Mouse (Mus musculus): ENCODE measurements around the gene Miox. TPM values are rescaled to one million over a fixed set of nuclear protein-coding genes. Genes with fewer than 3 reads are reported as not detected.

Miox gene
- total and polyA plus RNA-seq, 2 experiments from 2014 or later: not detected

- Histone ChIP-seq H3K4me3 (ENCODE audit: low read length) (peak overlapping the region; percentile 85), H3K4me2 (ENCODE audit: low read depth, low read length) (peak overlapping the region; percentile 87), H3K27me3 (ENCODE audit: insufficient read depth, low read length) (no peaks in the 10 kb centered on the region), H3K36me3 (ENCODE audit: insufficient read depth, low read length) (peaks cover 34% of the 10 kb centered on the region), H3K27ac (peak overlapping the region; percentile 89), H3K9me3 (ENCODE audit: low read length) (no peaks in the 10 kb centered on the region), H3K9ac (replicated peaks; ENCODE audit: low read length) (peak overlapping the region; percentile 73), H3K4me1 (ENCODE audit: insufficient read depth, low read length) (peaks cover 14% of the 10 kb centered on the region)
- WGBS: 1% methylated on average over 15 of the region's 15 CpGs
- TF ChIP-seq CTCF (IDR thresholded peaks at IDR 0.05; ENCODE audit: low read depth): no peak
- DNase-seq (ENCODE audit: low spot score) (peak; percentile 90), ATAC-seq (peak; percentile 69)
Observed at GRCm38 (mm10) chr15:89356372-89356771, 22.2 kb downstream of the Miox start.

GRCm38 (mm10) chr15:89358784-89359183 lies 24.6 kb downstream of the Miox start:
- Histone ChIP-seq H3K27ac (no peak overlapping the region), H3K4me3 (ENCODE audit: low read length) (no peak overlapping the region), H3K4me1 (ENCODE audit: insufficient read depth, low read length) (peaks cover 13% of the 10 kb centered on the region), H3K9ac (replicated peaks; ENCODE audit: low read length) (no peak overlapping the region), H3K4me2 (ENCODE audit: low read depth, low read length) (no peak overlapping the region), H3K27me3 (ENCODE audit: insufficient read depth, low read length) (no peaks in the 10 kb centered on the region), H3K9me3 (ENCODE audit: low read length) (no peaks in the 10 kb centered on the region), H3K36me3 (ENCODE audit: insufficient read depth, low read length) (peaks cover 26% of the 10 kb centered on the region)
- no peak for DNase-seq (ENCODE audit: low spot score)
- no peak for TF ChIP-seq CTCF (IDR thresholded peaks at IDR 0.05; ENCODE audit: low read depth)
- ATAC-seq: no peak
- 91% methylated on average over 3 of the region's 3 CpGs for WGBS

GRCm38 (mm10) chr15:89363051-89363450 lies 28.9 kb downstream of the Miox start:
- Histone ChIP-seq H3K4me1 (ENCODE audit: insufficient read depth, low read length) (no peaks in the 10 kb centered on the region), H3K9me3 (ENCODE audit: low read length) (no peaks in the 10 kb centered on the region), H3K27me3 (ENCODE audit: insufficient read depth, low read length) (no peaks in the 10 kb centered on the region), H3K27ac (no peak overlapping the region), H3K4me3 (ENCODE audit: low read length) (no peak overlapping the region), H3K4me2 (ENCODE audit: low read depth, low read length) (no peak overlapping the region), H3K9ac (replicated peaks; ENCODE audit: low read length) (no peak overlapping the region), H3K36me3 (ENCODE audit: insufficient read depth, low read length) (peaks cover 68% of the 10 kb centered on the region)
- no peak for TF ChIP-seq CTCF (IDR thresholded peaks at IDR 0.05; ENCODE audit: low read depth)
- DNase-seq (ENCODE audit: low spot score): no peak
- 94% methylated on average over 7 of the region's 7 CpGs for WGBS
- no peak for ATAC-seq

GRCm38 (mm10) chr15:89365141-89365551 lies 30.9 kb downstream of the Miox start:
- Histone ChIP-seq H3K4me3 (ENCODE audit: low read length) (no peak overlapping the region), H3K27ac (no peak overlapping the region), H3K9ac (replicated peaks; ENCODE audit: low read length) (no peak overlapping the region), H3K36me3 (ENCODE audit: insufficient read depth, low read length) (peaks cover 82% of the 10 kb centered on the region), H3K4me1 (ENCODE audit: insufficient read depth, low read length) (no peaks in the 10 kb centered on the region), H3K4me2 (ENCODE audit: low read depth, low read length) (no peak overlapping the region), H3K9me3 (ENCODE audit: low read length) (no peaks in the 10 kb centered on the region), H3K27me3 (ENCODE audit: insufficient read depth, low read length) (no peaks in the 10 kb centered on the region)
- WGBS: 94% methylated on average over 4 of the region's 4 CpGs
- TF ChIP-seq CTCF (IDR thresholded peaks at IDR 0.05; ENCODE audit: low read depth): no peak
- no peak for ATAC-seq
- no peak for DNase-seq (ENCODE audit: low spot score)

GRCm38 (mm10) chr15:89372068-89372467 lies 37.9 kb downstream of the Miox start:
- Histone ChIP-seq H3K9me3 (ENCODE audit: low read length) (no peaks in the 10 kb centered on the region), H3K4me3 (ENCODE audit: low read length) (no peak overlapping the region), H3K27ac (no peak overlapping the region), H3K36me3 (ENCODE audit: insufficient read depth, low read length) (peaks cover 46% of the 10 kb centered on the region), H3K27me3 (ENCODE audit: insufficient read depth, low read length) (peaks cover 8% of the 10 kb centered on the region; the same call in 1 of the 2 replicates), H3K9ac (replicated peaks; ENCODE audit: low read length) (no peak overlapping the region), H3K4me1 (ENCODE audit: insufficient read depth, low read length) (no peaks in the 10 kb centered on the region; the same call in 1 of the 2 replicates), H3K4me2 (ENCODE audit: low read depth, low read length) (no peak overlapping the region)
- no peak for TF ChIP-seq CTCF (IDR thresholded peaks at IDR 0.05; ENCODE audit: low read depth)
- 86% methylated on average over 13 of the region's 13 CpGs for WGBS
- DNase-seq (ENCODE audit: low spot score) (no peak), ATAC-seq (no peak)

- H3K4me3 ChIP-seq (ENCODE audit: low read length): peak overlapping the region; percentile 66; the same call in 1 of the 2 replicates
- WGBS: 79% methylated on average over 7 of the region's 7 CpGs
- H3K27me3 ChIP-seq (ENCODE audit: insufficient read depth, low read length): peaks cover 9% of the 10 kb centered on the region; the same call in 1 of the 2 replicates
- H3K36me3 ChIP-seq (ENCODE audit: insufficient read depth, low read length): peaks cover 41% of the 10 kb centered on the region
- H3K9me3 ChIP-seq (ENCODE audit: low read length): no peaks in the 10 kb centered on the region
- peak overlapping the region; percentile 69 for H3K4me2 ChIP-seq (ENCODE audit: low read depth, low read length)
- H3K4me1 ChIP-seq (ENCODE audit: insufficient read depth, low read length): no peaks in the 10 kb centered on the region; the same call in 1 of the 2 replicates
- ATAC-seq: no peak
- TF ChIP-seq CTCF (IDR thresholded peaks at IDR 0.05; ENCODE audit: low read depth): no peak
- H3K9ac ChIP-seq (replicated peaks; ENCODE audit: low read length): peak overlapping the region; percentile 68; the same call in 1 of the 2 replicates
- H3K27ac ChIP-seq: peak overlapping the region; percentile 88; the same call in 1 of the 2 replicates
- DNase-seq (ENCODE audit: low spot score): no peak
Observed at GRCm38 (mm10) chr15:89372536-89372935, 38.3 kb downstream of the Miox start.

GRCm38 (mm10) chr15:89373027-89373761 lies 39.0 kb downstream of the Miox start:
- H3K36me3 ChIP-seq (ENCODE audit: insufficient read depth, low read length): peaks cover 34% of the 10 kb centered on the region
- peak; percentile 71 for TF ChIP-seq CTCF (IDR thresholded peaks at IDR 0.05; ENCODE audit: low read depth)
- WGBS: 2% methylated on average over 35 of the region's 35 CpGs

More at GRCm38 (mm10) chr15:89373027-89373761, 39.0 kb downstream of the Miox start:
- DNase-seq (ENCODE audit: low spot score) (peak; percentile 86), ATAC-seq (peak; percentile 81)
- Histone ChIP-seq H3K4me2 (ENCODE audit: low read depth, low read length) (peak overlapping the region; percentile 69), H3K9me3 (ENCODE audit: low read length) (no peaks in the 10 kb centered on the region), H3K4me1 (ENCODE audit: insufficient read depth, low read length) (no peaks in the 10 kb centered on the region; the same call in 1 of the 2 replicates), H3K27ac (peak overlapping the region; percentile 88), H3K27me3 (ENCODE audit: insufficient read depth, low read length) (peaks cover 14% of the 10 kb centered on the region), H3K9ac (replicated peaks; ENCODE audit: low read length) (peak overlapping the region; percentile 68), H3K4me3 (ENCODE audit: low read length) (peak overlapping the region; percentile 66)

Measured in hindbrain, postnatal 0 days (tissue).